Mouse (Mus musculus): ENCODE data around the gene Rgma.

DNA sequence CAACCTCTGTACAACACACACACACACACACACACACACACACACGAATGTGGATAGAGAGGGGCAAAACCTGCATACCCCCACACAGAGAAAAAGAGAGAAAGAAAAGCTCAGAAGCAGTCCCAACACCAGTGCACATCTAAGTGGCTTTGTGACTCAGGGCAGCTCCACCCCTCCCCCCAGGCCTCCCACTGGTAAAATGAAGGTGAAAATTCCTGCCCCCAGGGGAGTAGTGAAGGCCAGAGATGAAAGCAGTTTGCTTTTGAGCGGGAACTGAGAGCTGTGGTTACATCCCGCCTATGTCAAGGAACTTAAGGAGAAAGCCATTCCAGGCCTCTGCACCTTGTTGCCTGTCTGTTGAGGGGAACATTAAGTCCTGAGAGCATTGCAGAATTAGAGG lies 28.2 kb downstream of the Rgma start:
- no peak for TF ChIP-seq CTCF (IDR thresholded peaks at IDR 0.05)
- TF ChIP-seq POLR2A (IDR thresholded peaks at IDR 0.05; ENCODE audit: insufficient read depth, low read depth, low read length) = no peak
